Mouse (Mus musculus) midbrain, embryonic 11.5 days (tissue): ENCODE measurements at regions not wholly inside any gene's neighbourhood (a gene's known extent, or its start where the extent isn't known, plus 50 kb on each side); places are given as distances from the start of the nearest gene placed in this dataset.

ENCODE experiments used
- ATAC-seq: fragments of 200-750 bp; cut with Nextera tagmentation; 2 replicates; pipeline ENCODE4 v1.8.0; 2017; ENCODE audit warnings: moderate TSS enrichment, moderate library complexity; ENCODE audit not compliant: low FRiP score
- DNase-seq: peaks from one replicate; pipeline ENCODE4 v3.0.0; 2015; ENCODE audit warnings: low spot score; ENCODE audit errors: missing footprints
- H3K27ac ChIP-seq: fragments of 300-500 bp; sonication (generic); 2 replicates; pipeline ENCODE4 v1.5.1; 2014; ENCODE audit warnings: low read depth, low read length
- H3K27me3 ChIP-seq: fragments of 300-500 bp; sonication (generic); 2 replicates; pipeline ENCODE4 v1.6.1; 2014; ENCODE audit warnings: mild to moderate bottlenecking, low read length, moderate library complexity, mixed read lengths; ENCODE audit not compliant: control insufficient read depth, insufficient read depth
- H3K36me3 ChIP-seq: fragments of 300-500 bp; sonication (generic); 2 replicates; pipeline ENCODE4 v1.6.1; 2014; ENCODE audit warnings: mild to moderate bottlenecking, low read length, moderate library complexity, mixed read lengths; ENCODE audit not compliant: control insufficient read depth, insufficient read depth
- H3K4me1 ChIP-seq: fragments of 300-500 bp; sonication (generic); 2 replicates; pipeline ENCODE4 v1.6.1; 2014; ENCODE audit warnings: low read length; ENCODE audit not compliant: control insufficient read depth, insufficient read depth
- H3K4me2 ChIP-seq: fragments of 300-500 bp; sonication (generic); 2 replicates; pipeline ENCODE4 v1.6.1; 2014; ENCODE audit warnings: mild to moderate bottlenecking, moderate library complexity
- H3K4me3 ChIP-seq: fragments of 300-500 bp; sonication (generic); 2 replicates; pipeline ENCODE4 v1.5.1; 2014; ENCODE audit warnings: low read depth, low read length
- H3K9ac ChIP-seq: fragments of 300-500 bp; sonication (generic); 2 replicates; pipeline ENCODE4 v1.6.1; 2014; ENCODE audit warnings: low read length
- H3K9me3 ChIP-seq: fragments of 300-500 bp; sonication (generic); 2 replicates; pipeline ENCODE4 v1.6.1; 2016; ENCODE audit warnings: low read length; ENCODE audit not compliant: control insufficient read depth
- WGBS: fragments of 180-500 bp; shearing (Covaris S2); extraction: QIAGEN DNeasy Blood & Tissue Kit; methylation state at CpG from one replicate; pipeline ENCODE4 v1.1.7; 2014; 5-methylcytosine and 5-hydroxymethylcytosine counted together

GRCm38 (mm10) chr13:52702201-52702611, 119.2 kb downstream of the Syk start:
- WGBS = 64% methylated on average over 15 of the region's 15 CpGs
- ATAC-seq = no peak
- H3K27ac ChIP-seq = no peak overlapping the region

GRCm38 (mm10) chr13:52703401-52704164, 120.6 kb downstream of the Syk start:
- no peak for DNase-seq
- H3K9me3 ChIP-seq = no peaks in the 10 kb centered on the region
- no peak for ATAC-seq

More at GRCm38 (mm10) chr13:52702201-52702611, 119.2 kb downstream of the Syk start:
- no peak overlapping the region for H3K9ac ChIP-seq
- H3K4me3 ChIP-seq = no peak overlapping the region
- no peak overlapping the region for H3K4me2 ChIP-seq
- no peaks in the 10 kb centered on the region for H3K9me3 ChIP-seq
- no peaks in the 10 kb centered on the region for H3K27me3 ChIP-seq
- no peaks in the 10 kb centered on the region for H3K36me3 ChIP-seq
- no peaks in the 10 kb centered on the region for H3K4me1 ChIP-seq
- no peak for DNase-seq

GRCm38 (mm10) chr13:52704673-52705072, 121.7 kb downstream of the Syk start:
- H3K4me2 ChIP-seq = no peak overlapping the region
- H3K4me3 ChIP-seq = no peak overlapping the region
- H3K9me3 ChIP-seq = no peaks in the 10 kb centered on the region
- H3K27ac ChIP-seq = no peak overlapping the region
- WGBS = 34% methylated on average over 3 of the region's 3 CpGs
- ATAC-seq (no peak), DNase-seq (no peak)
- H3K36me3 ChIP-seq = no peaks in the 10 kb centered on the region
- no peak overlapping the region for H3K9ac ChIP-seq
- H3K4me1 ChIP-seq = no peaks in the 10 kb centered on the region
- H3K27me3 ChIP-seq = no peaks in the 10 kb centered on the region

More at GRCm38 (mm10) chr13:52703401-52704164, 120.6 kb downstream of the Syk start:
- Histone ChIP-seq H3K27ac (no peak overlapping the region), H3K4me1 (no peaks in the 10 kb centered on the region), H3K9ac (no peak overlapping the region), H3K27me3 (no peaks in the 10 kb centered on the region), H3K36me3 (no peaks in the 10 kb centered on the region), H3K4me3 (no peak overlapping the region), H3K4me2 (no peak overlapping the region)
- WGBS = 69% methylated on average over 12 of the region's 12 CpGs

- H3K27ac ChIP-seq = no peak overlapping the region
- 49% methylated on average over 5 of the region's 5 CpGs for WGBS
- H3K9me3 ChIP-seq = no peaks in the 10 kb centered on the region
- no peak for ATAC-seq
- DNase-seq = no peak
- no peaks in the 10 kb centered on the region for H3K4me1 ChIP-seq
- H3K27me3 ChIP-seq = no peaks in the 10 kb centered on the region
- H3K4me3 ChIP-seq = no peak overlapping the region
- no peak overlapping the region for H3K9ac ChIP-seq
- no peak overlapping the region for H3K4me2 ChIP-seq
- no peaks in the 10 kb centered on the region for H3K36me3 ChIP-seq
Observed at GRCm38 (mm10) chr13:52709580-52709979, 126.6 kb downstream of the Syk start.

- ATAC-seq = 0 out of 2 replicates have a peak, but pooled peaks have one; percentile 24
Observed at GRCm38 (mm10) chr13:52711713-52712369, 128.9 kb downstream of the Syk start.

GRCm38 (mm10) chr13:52721463-52721862, 138.5 kb downstream of the Syk start:
- H3K36me3 ChIP-seq = no peaks in the 10 kb centered on the region
- no peaks in the 10 kb centered on the region for H3K4me1 ChIP-seq
- no peak overlapping the region for H3K4me3 ChIP-seq
- no peaks in the 10 kb centered on the region for H3K9me3 ChIP-seq
- no peak for DNase-seq
- H3K4me2 ChIP-seq = no peak overlapping the region
- no peaks in the 10 kb centered on the region for H3K27me3 ChIP-seq
- 86% methylated on average over 6 of the region's 6 CpGs for WGBS
- H3K9ac ChIP-seq = no peak overlapping the region
- no peak for ATAC-seq
- H3K27ac ChIP-seq = no peak overlapping the region

More at GRCm38 (mm10) chr13:52711713-52712369, 128.9 kb downstream of the Syk start:
- Histone ChIP-seq H3K4me3 (no peak overlapping the region), H3K9ac (no peak overlapping the region), H3K9me3 (no peaks in the 10 kb centered on the region), H3K36me3 (no peaks in the 10 kb centered on the region), H3K4me1 (no peaks in the 10 kb centered on the region), H3K27ac (no peak overlapping the region), H3K4me2 (no peak overlapping the region), H3K27me3 (no peaks in the 10 kb centered on the region)
- 44% methylated on average over 9 of the region's 9 CpGs for WGBS
- DNase-seq = peak; percentile 96

- H3K4me3 ChIP-seq = no peak overlapping the region
- no peak overlapping the region for H3K27ac ChIP-seq
- WGBS = 84% methylated on average over 3 of the region's 3 CpGs
- no peaks in the 10 kb centered on the region for H3K36me3 ChIP-seq
- ATAC-seq = no peak
- H3K27me3 ChIP-seq = no peaks in the 10 kb centered on the region
- H3K4me2 ChIP-seq = no peak overlapping the region
- no peaks in the 10 kb centered on the region for H3K9me3 ChIP-seq
- DNase-seq = no peak
- H3K9ac ChIP-seq = no peak overlapping the region
- no peaks in the 10 kb centered on the region for H3K4me1 ChIP-seq
Observed at GRCm38 (mm10) chr13:52722718-52723117, 139.7 kb downstream of the Syk start.

- no peak overlapping the region for H3K27ac ChIP-seq
- H3K4me2 ChIP-seq = no peak overlapping the region
- H3K27me3 ChIP-seq = no peaks in the 10 kb centered on the region
- 81% methylated on average over 10 of the region's 10 CpGs for WGBS
- no peak overlapping the region for H3K9ac ChIP-seq
- ATAC-seq (no peak), DNase-seq (no peak)
- no peak overlapping the region for H3K4me3 ChIP-seq
- no peaks in the 10 kb centered on the region for H3K4me1 ChIP-seq
- H3K36me3 ChIP-seq = no peaks in the 10 kb centered on the region
- H3K9me3 ChIP-seq = no peaks in the 10 kb centered on the region
Observed at GRCm38 (mm10) chr13:52726043-52726442, 143.1 kb downstream of the Syk start.

GRCm38 (mm10) chr13:52726525-52726924, 143.6 kb downstream of the Syk start:
- Histone ChIP-seq H3K9me3 (no peaks in the 10 kb centered on the region), H3K36me3 (no peaks in the 10 kb centered on the region), H3K27me3 (no peaks in the 10 kb centered on the region), H3K9ac (no peak overlapping the region), H3K4me2 (no peak overlapping the region), H3K4me3 (no peak overlapping the region), H3K4me1 (no peaks in the 10 kb centered on the region), H3K27ac (no peak overlapping the region)
- no peak for DNase-seq
- WGBS = 80% methylated on average over 3 of the region's 3 CpGs
- no peak for ATAC-seq
